Mouse (Mus musculus): ENCODE data around the gene Cd8a. TPM values are rescaled to one million over a fixed set of nuclear protein-coding genes. Genes with fewer than 3 reads are reported as not detected.
A peak's percentile ranks its signal among the peaks of the same experiment; 100 is the strongest.

Gene Cd8a
- polyA plus RNA-seq, 1 experiment = not detected

DNA sequence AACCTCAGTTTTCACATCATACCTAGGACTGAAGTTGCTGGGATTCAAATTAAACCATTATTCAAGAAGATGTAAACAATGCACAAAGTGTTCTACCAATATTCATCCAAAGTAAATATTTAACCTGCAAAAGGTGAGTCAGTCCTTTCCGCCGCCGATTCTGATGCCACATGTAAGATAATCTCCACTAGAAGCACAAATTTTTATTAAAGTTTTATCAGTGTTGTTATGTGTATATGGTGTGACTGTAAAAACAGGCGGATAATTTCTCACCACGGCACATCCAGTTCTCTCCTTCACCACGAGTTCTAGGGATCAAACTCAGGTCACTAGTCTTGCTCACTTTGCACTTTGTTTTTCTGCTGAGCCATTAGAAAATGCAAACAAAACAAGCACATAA, 47.6 kb downstream of the Cd8a start:
- no peak for DNase-seq (ENCODE audit: low read depth)
- TF ChIP-seq POLR2A (IDR thresholded peaks at IDR 0.05; ENCODE audit: borderline replicate concordance, extremely low read depth, insufficient read depth, insufficient read length, poor library complexity, severe bottlenecking) = no peak
- TF ChIP-seq CTCF (IDR thresholded peaks at IDR 0.05; ENCODE audit: borderline replicate concordance, extremely low read depth, insufficient read depth, insufficient read length) = no peak

DNA sequence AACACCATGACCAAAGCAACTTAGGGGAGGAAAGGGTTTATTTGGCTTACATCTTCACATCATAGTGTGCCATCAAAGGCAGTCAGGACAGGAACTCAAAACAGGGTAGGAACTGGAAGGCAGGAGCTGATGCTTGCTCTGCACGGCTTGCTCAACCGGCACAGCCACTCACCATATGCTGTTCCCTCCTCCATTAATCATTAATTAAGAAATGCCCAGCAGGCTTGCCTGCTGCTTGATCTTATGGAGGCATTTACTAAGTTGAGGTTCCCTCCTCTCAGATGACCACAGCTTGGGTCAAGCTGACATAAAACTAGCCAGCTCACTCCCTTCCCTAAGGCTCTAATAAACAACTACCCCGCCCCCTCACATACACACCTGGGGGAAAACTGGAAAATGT, 48.9 kb downstream of the Cd8a start:
- DNase-seq (ENCODE audit: low read depth) = no peak
- TF ChIP-seq CTCF (IDR thresholded peaks at IDR 0.05; ENCODE audit: borderline replicate concordance, extremely low read depth, insufficient read depth, insufficient read length) = no peak
- no peak for TF ChIP-seq POLR2A (IDR thresholded peaks at IDR 0.05; ENCODE audit: borderline replicate concordance, extremely low read depth, insufficient read depth, insufficient read length, poor library complexity, severe bottlenecking)

DNA sequence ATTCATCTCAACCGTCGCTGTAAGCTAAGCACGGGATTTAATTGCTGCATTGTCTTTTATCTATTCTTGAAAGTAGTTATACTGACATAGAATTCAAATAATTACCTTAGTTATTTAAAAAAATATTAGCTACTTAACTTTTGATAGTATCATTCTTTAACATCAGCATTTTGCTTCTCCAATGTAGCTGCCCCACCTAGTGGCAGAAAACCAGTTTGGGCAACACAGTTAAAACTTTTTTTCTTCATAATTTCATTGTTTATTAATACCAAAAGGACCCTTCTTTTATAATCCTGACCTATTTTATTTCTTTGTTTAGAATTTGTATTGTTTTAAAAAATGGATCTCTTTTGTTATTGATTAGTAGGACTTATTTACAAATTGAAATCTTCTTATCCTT, 49.9 kb downstream of the Cd8a start:
- DNase-seq (ENCODE audit: low read depth) = peak; percentile 27
- TF ChIP-seq CTCF (IDR thresholded peaks at IDR 0.05; ENCODE audit: borderline replicate concordance, extremely low read depth, insufficient read depth, insufficient read length) (no peak), POLR2A (IDR thresholded peaks at IDR 0.05; ENCODE audit: borderline replicate concordance, extremely low read depth, insufficient read depth, insufficient read length, poor library complexity, severe bottlenecking) (no peak)

DNA sequence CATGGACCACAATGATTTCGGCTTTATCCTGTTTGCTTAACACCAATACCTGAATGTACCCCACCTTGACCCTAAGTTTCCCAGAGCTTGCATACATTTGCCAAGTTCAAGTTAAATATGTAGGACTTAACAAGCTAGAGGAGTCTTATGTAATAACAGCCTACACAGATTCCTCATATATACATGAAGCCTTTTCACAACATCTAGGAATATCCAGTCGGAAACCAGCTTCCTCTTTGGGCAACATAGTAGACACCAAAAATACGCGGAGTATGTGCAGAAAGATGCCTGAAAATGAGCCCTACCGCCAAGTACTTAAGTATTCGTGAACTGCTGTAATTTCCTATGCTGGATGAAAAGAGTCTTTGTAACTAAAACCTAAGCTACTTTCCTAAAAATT, 52.5 kb downstream of the Cd8a start:
- DNase-seq (ENCODE audit: low read depth) = no peak
- TF ChIP-seq CTCF (IDR thresholded peaks at IDR 0.05; ENCODE audit: borderline replicate concordance, extremely low read depth, insufficient read depth, insufficient read length) (no peak), POLR2A (IDR thresholded peaks at IDR 0.05; ENCODE audit: borderline replicate concordance, extremely low read depth, insufficient read depth, insufficient read length, poor library complexity, severe bottlenecking) (no peak)

DNA sequence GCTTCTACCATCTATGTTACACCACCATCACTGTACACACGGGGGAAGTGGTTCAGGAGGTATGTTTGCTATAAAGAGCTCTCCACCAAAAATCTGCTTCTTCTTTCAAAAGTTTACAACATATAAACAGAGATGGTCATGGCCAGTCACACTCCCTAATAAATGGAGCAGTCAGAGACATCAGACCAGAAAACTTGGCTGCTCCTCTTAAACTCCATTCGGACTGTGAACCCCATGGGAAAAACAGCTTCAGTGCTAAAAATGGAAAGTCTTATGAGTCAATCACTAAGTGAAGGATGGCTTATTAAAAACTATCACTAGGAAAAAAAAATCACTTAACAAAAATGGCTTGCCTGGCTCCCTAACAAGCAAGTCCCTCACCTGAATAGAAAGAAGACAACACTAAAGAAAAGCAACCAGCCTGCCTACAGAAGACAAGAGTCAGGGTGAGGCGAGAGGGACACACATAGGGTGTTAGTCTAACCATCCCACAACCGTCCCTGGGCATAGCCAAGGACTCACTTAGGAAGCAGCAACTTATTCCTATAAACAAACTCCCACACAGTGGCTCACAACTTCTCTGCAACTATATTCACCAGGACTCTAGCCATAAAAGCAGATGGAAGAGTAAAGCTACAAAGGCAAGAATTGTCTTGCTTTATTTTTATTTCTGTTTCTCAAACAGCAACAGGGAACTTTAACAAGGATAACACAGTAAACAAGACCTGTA, 54.9 kb downstream of the Cd8a start:
- no peak for DNase-seq (ENCODE audit: low read depth)
- TF ChIP-seq CTCF (IDR thresholded peaks at IDR 0.05; ENCODE audit: borderline replicate concordance, extremely low read depth, insufficient read depth, insufficient read length) (no peak), POLR2A (IDR thresholded peaks at IDR 0.05; ENCODE audit: borderline replicate concordance, extremely low read depth, insufficient read depth, insufficient read length, poor library complexity, severe bottlenecking) (no peak)

Other genes starting within 250 kb of the Cd8a start
- 3.0 TPM in 2 replicates for gene Thnsl2, start 229.0 kb upstream of the Cd8a start, polyA plus RNA-seq (2012; rRNA removed)
- not detected in 2 replicates for gene Fabp1, start 173.6 kb upstream of the Cd8a start, polyA plus RNA-seq (2012; rRNA removed)
- gene Krcc1, start 101.8 kb upstream of the Cd8a start, polyA plus RNA-seq (2012; rRNA removed) = 9.3 and 11.1 TPM in 2 replicates
- 0.85 and 0.88 TPM in 2 replicates for gene Smyd1, start 51.2 kb upstream of the Cd8a start, polyA plus RNA-seq (2012; rRNA removed)
- gene Cd8b1, start 50.6 kb upstream of the Cd8a start, polyA plus RNA-seq (2012; rRNA removed) = not detected in 2 replicates
- gene Rmnd5a, start 67.2 kb downstream of the Cd8a start, polyA plus RNA-seq (2012; rRNA removed) = 30.0 and 33.6 TPM in 2 replicates
- 23.5 and 25.1 TPM in 2 replicates for gene Rnf103, start 120.5 kb downstream of the Cd8a start, polyA plus RNA-seq (2012; rRNA removed)
- 51.0 and 51.6 TPM in 2 replicates for gene Chmp3, start 170.4 kb downstream of the Cd8a start, polyA plus RNA-seq (2012; rRNA removed)

All from brain, embryonic 14.5 days (tissue).